Mouse (Mus musculus) stomach, embryonic 16.5 days (tissue): ENCODE measurements at regions not wholly inside any gene's neighbourhood (a gene's known extent, or its start where the extent isn't known, plus 50 kb on each side); places are given as distances from the start of the nearest gene placed in this dataset.

Experiments
- ATAC-seq: fragments of 200-750 bp; cut with Nextera tagmentation; 2 replicates; pipeline ENCODE4 v1.8.0; 2017; ENCODE audit warnings: moderate number of reproducible peaks, moderate TSS enrichment; ENCODE audit not compliant: insufficient read depth, low FRiP score
- H3K27ac ChIP-seq: fragments of 300-500 bp; sonication (generic); 2 replicates; pipeline ENCODE4 v1.5.1; 2014; ENCODE audit warnings: low read length
- H3K27me3 ChIP-seq: fragments of 300-500 bp; sonication (generic); 2 replicates; pipeline ENCODE4 v1.6.1; 2014; ENCODE audit warnings: low read length, control low read depth, mixed read lengths; ENCODE audit not compliant: control insufficient read depth, insufficient read depth
- H3K36me3 ChIP-seq: fragments of 300-500 bp; sonication (generic); 2 replicates; pipeline ENCODE4 v1.6.1; 2014; ENCODE audit warnings: low read length; ENCODE audit not compliant: control insufficient read depth, insufficient read depth
- H3K4me1 ChIP-seq: fragments of 300-500 bp; sonication (generic); 2 replicates; pipeline ENCODE4 v1.6.1; 2014; ENCODE audit warnings: low read length, control low read depth, mixed read lengths; ENCODE audit not compliant: control insufficient read depth, insufficient read depth
- H3K4me2 ChIP-seq: fragments of 300-500 bp; sonication (generic); 2 replicates; pipeline ENCODE4 v1.6.1; 2014; ENCODE audit warnings: low read depth, low read length, mixed read lengths
- H3K4me3 ChIP-seq: fragments of 300-500 bp; sonication (generic); replicated peaks from 2 replicates; pipeline ENCODE4 v1.5.1; 2014; ENCODE audit warnings: mild to moderate bottlenecking, low read length
- H3K9ac ChIP-seq: fragments of 300-500 bp; sonication (generic); 2 replicates; pipeline ENCODE4 v1.6.1; 2014; ENCODE audit warnings: low read length
- H3K9me3 ChIP-seq: fragments of 300-500 bp; sonication (generic); replicated peaks from 2 replicates; pipeline ENCODE4 v1.6.1; 2016; ENCODE audit warnings: low read length, control low read depth; ENCODE audit not compliant: control insufficient read depth
- WGBS: fragments of 180-500 bp; shearing (Covaris S2); extraction: QIAGEN DNeasy Blood & Tissue Kit; methylation state at CpG from one replicate; pipeline ENCODE4 v1.1.7; 2014; 5-methylcytosine and 5-hydroxymethylcytosine counted together

DNA sequence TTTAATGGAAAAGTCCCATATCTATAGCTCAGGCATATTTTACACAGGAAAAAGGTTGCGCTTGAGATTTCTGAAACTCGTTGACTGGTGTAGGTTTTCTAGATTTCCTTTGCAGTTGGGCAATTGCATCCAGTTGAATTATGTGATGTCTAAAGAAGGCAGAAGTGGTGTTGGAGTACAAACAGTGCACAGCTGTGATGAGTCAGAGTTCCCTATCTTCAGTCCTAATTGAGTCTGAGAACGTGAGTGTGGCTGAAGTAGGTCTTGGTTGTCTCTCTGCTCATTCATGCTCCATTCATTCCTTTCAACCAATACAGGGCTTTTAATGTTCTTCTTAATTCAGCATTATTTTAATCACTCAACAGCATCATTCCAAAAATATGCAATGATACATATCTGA lies 142.9 kb upstream of the Dpyd start:
- no peak overlapping the region for H3K9ac ChIP-seq
- H3K4me1 ChIP-seq, result no peaks in the 10 kb centered on the region
- no peak overlapping the region for H3K27ac ChIP-seq
- H3K4me2 ChIP-seq, result no peak overlapping the region
- no peaks in the 10 kb centered on the region for H3K9me3 ChIP-seq
- no peaks in the 10 kb centered on the region for H3K36me3 ChIP-seq
- no peak for ATAC-seq
- WGBS, result 71% methylated on average over 3 of the region's 3 CpGs
- H3K4me3 ChIP-seq, result no peak overlapping the region
- H3K27me3 ChIP-seq, result no peaks in the 10 kb centered on the region

DNA sequence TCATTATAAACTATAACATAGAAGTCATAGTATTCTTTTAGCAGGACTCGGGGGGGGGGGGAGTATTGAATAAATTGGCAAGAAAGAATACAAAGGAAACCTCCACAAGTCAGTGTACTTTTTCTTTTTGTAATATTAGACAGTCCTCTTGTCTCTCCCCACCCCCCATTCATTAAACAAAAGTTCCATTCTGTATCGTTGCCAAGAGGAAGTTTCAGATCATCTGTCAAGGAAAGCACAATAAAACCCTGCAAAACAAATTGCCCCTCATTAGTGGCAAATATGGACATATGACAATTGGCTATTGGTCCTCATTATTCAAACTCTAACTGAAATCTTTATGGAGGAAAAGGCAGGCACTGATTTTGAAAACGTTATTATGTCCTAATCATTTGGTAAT lies 140.2 kb upstream of the Dpyd start:
- Histone ChIP-seq H3K4me2 (no peak overlapping the region), H3K36me3 (no peaks in the 10 kb centered on the region), H3K27me3 (no peaks in the 10 kb centered on the region), H3K27ac (no peak overlapping the region), H3K9me3 (no peaks in the 10 kb centered on the region), H3K9ac (no peak overlapping the region), H3K4me1 (no peaks in the 10 kb centered on the region), H3K4me3 (no peak overlapping the region)
- 32% methylated on average over 3 of the region's 3 CpGs for WGBS
- ATAC-seq, result no peak

DNA sequence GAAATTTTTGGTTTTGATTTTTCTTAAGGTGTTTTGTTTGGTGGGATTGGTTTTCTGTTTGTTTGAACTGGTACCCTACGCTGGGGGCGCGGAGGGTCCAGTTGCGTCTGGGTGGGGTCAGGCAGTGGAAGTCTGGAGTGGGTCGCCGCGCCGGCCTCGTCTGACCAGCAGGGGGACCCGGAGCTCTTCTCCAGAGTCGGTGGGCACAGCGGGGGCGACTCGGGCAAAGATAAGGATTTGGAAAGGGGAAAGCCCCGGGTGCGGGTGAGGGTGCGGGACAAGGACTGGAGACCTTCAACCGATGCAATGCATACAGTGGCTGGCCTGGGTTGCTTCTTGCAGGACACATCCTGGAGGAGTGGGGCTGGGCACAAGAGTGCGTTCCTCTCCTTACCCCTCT lies 136.2 kb upstream of the Dpyd start:
- 3% methylated on average over 19 of the region's 19 CpGs for WGBS

DNA sequence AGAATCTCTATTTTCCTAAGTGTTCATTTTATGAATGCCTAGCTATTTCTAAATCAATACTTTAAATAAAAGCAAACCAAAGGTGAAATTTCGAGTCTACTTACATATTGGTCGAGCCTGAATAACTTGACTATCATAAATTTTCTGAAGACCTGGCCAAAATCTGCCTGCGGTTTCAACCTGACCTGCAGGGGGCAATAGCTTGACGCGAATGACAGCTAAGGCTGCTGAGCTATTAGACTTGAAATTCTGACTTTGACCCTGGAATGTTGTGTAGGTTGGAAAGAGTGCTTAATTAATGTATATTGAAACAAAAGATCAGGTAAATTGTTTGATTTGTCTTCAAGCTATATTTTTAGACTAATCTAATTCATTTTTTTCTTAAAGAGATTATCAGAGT lies 133.4 kb upstream of the Dpyd start:
- Histone ChIP-seq H3K36me3 (no peaks in the 10 kb centered on the region), H3K27me3 (peaks cover 23% of the 10 kb centered on the region), H3K27ac (no peak overlapping the region), H3K4me3 (no peak overlapping the region), H3K4me2 (no peak overlapping the region), H3K4me1 (peaks cover 9% of the 10 kb centered on the region), H3K9me3 (no peaks in the 10 kb centered on the region), H3K9ac (no peak overlapping the region)
- ATAC-seq, result no peak
- 3% methylated on average over 5 of the region's 5 CpGs for WGBS

More for the DNA sequence above, 136.2 kb upstream of the Dpyd start:
- no peaks in the 10 kb centered on the region for H3K36me3 ChIP-seq
- H3K27ac ChIP-seq, result no peak overlapping the region
- H3K4me1 ChIP-seq, result peaks cover 7% of the 10 kb centered on the region
- peaks cover 11% of the 10 kb centered on the region; the same call in 1 of the 2 replicates for H3K27me3 ChIP-seq
- ATAC-seq, result 0 out of 2 replicates have a peak, but pooled peaks have one; percentile 33
- no peak overlapping the region for H3K9ac ChIP-seq
- H3K4me2 ChIP-seq, result peak overlapping the region; percentile 48
- no peaks in the 10 kb centered on the region for H3K9me3 ChIP-seq
- H3K4me3 ChIP-seq, result peak overlapping the region; percentile 24

DNA sequence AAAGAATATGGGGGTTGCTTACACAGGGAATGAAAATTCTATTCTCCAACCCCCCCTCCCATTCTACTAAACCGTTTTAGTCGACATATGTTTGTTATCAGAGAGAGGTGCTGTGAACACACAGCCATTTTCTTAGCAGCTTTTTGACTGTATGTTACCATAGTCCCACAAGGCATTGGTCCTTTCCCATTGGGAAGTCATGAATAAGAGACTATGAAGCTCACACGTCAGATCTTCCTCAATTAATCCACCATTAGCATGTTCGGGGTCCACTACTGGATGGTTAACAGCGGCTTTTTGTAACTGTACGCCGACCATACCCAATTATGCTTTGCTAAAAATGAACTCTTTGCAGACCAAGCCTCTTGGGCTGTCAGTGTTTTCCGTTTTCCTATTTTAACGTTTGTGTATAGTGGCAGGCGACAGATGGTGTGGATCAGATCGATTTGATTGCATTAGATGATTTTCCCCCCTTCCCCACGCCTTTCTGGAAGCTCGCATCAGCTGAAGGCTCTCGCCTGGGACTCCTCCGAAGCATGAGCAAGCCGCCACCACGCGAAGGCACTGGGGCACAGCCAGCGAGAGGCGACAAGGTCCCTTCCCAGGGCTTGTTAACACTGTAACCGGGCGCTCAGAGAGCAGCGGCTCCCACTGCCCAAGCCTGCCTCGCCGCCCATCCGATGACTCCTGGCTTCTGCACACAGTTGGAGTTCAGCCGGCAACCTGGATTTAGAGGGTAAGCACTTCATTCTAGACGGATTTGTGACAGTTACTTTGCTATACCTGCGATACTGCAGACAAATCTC lies 131.9 kb upstream of the Dpyd start:
- Histone ChIP-seq H3K27ac (no peak overlapping the region), H3K4me3 (peak overlapping the region; percentile 41), H3K4me1 (peaks cover 17% of the 10 kb centered on the region), H3K36me3 (no peaks in the 10 kb centered on the region), H3K4me2 (peak overlapping the region; percentile 58), H3K27me3 (peaks cover 34% of the 10 kb centered on the region), H3K9ac (peak overlapping the region; percentile 26; the same call in 1 of the 2 replicates), H3K9me3 (no peaks in the 10 kb centered on the region)
- WGBS, result 10% methylated on average over 29 of the region's 29 CpGs
- no peak for ATAC-seq

DNA sequence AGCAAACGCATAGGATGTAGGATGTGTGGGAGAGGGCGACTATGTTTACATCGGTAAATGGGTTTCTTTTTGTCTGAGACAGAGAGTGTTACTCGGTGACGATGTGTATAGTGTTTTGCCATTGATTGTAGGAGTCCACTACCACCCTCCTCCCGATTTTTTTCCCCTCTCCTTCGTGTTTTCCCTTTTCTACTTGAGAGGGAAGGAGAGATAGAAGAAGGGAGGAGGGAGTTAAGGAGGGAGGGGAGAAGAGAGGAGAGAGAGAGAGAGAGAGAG lies 131.4 kb upstream of the Dpyd start:
- no peak overlapping the region for H3K27ac ChIP-seq
- no peaks in the 10 kb centered on the region for H3K9me3 ChIP-seq
- H3K9ac ChIP-seq, result no peak overlapping the region
- H3K27me3 ChIP-seq, result peaks cover 35% of the 10 kb centered on the region
- H3K4me3 ChIP-seq, result peak overlapping the region; percentile 41
- ATAC-seq, result no peak
- H3K4me1 ChIP-seq, result peaks cover 17% of the 10 kb centered on the region
- H3K36me3 ChIP-seq, result no peaks in the 10 kb centered on the region
- peak overlapping the region; percentile 58 for H3K4me2 ChIP-seq
- 2% methylated on average over 7 of the region's 7 CpGs for WGBS

DNA sequence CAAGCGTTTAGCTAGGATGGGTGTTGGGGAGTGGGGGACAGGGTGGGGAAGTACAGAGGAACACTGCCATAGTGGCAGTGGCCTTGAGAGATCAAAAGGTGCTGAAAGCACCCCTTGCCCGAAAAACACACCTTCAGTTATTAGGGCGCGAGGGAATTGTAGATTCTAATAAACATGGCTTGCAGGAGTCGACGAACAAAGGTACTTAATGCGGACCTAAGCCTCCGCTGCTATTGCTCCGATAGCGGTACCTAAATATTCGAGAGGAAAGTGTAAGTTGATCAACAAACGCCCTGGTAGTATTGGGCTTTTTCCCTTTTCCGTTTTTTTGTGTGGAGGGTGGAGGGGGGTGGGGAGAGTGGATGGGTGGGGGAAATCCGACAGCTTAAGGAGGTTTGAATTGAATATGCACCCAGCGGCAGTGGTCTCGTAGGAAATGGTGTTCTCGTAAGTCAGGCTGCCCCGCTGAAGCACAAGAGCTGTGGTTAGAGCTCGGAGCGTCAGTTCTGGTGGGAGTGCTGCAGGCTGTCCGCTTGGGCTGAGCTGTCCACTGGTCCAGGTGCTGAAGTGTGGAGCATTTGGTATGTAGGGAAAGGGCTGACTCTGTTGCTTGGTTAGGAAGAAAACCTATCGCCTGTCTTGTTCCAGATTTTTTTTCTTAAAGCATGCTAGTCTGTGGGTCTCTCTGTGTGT lies 130.8 kb upstream of the Dpyd start:
- Histone ChIP-seq H3K27me3 (peaks cover 35% of the 10 kb centered on the region), H3K4me1 (peaks cover 17% of the 10 kb centered on the region), H3K9me3 (no peaks in the 10 kb centered on the region), H3K27ac (no peak overlapping the region), H3K4me2 (peak overlapping the region; percentile 58), H3K9ac (no peak overlapping the region), H3K4me3 (peak overlapping the region; percentile 41), H3K36me3 (no peaks in the 10 kb centered on the region)
- WGBS, result 2% methylated on average over 22 of the region's 22 CpGs
- peak; percentile 80; the same call in 1 of the 2 replicates for ATAC-seq

DNA sequence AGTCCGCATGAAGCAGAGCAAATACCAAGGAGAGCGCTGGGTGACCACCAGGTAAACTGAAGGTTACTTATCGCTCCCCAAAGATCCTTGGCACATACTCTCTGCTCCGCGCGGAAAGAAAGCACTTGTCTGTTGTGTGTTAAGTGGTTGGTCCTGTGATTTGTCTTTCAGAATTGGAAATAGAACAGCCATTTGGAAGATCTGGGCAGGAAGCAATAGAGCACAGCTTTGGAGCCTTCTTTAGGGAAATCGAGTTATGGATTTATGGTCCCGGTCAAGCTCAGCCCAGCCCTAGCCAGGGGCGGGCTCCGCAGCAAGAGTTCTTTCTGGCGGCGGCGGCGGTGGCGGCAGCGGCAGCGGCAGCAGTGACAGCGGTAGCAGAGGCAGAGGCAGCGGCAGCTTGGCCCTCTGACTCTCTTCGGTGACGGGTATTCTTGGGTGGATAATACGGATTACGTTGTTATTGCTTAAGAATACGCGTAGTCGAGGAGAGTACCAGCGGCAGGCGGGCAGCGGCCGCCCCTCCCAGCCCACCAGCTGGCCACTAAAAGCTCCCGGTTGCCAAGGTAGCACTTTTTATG lies 128.4 kb upstream of the Dpyd start:
- Histone ChIP-seq H3K4me2 (peak overlapping the region; percentile 77), H3K27me3 (peaks cover 35% of the 10 kb centered on the region), H3K9me3 (no peaks in the 10 kb centered on the region), H3K4me1 (peaks cover 17% of the 10 kb centered on the region), H3K4me3 (peak overlapping the region; percentile 50), H3K9ac (no peak overlapping the region), H3K27ac (no peak overlapping the region), H3K36me3 (no peaks in the 10 kb centered on the region)
- WGBS, result 2% methylated on average over 31 of the region's 31 CpGs
- no peak for ATAC-seq

DNA sequence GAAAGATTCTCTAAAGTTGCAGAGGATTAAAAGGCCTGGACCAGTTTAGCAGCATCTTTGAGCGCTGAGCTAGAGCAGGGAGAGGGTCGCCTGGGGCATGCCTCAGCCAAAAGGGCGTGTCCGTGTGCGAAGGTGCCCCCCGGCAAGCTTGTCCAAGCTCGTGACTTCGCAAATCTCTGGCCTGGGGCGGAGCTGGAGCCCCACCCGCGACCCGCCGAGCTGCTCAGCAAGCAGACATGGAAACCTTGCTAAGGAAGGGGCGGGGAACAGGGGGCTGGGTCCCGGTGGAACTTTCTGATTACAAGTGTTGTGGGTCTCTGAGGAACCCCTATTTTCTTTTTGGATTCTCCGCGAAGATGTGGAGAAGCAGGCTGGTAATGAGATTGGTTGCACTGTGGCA lies 127.6 kb upstream of the Dpyd start:
- Histone ChIP-seq H3K9ac (no peak overlapping the region), H3K4me1 (peaks cover 17% of the 10 kb centered on the region), H3K4me3 (peak overlapping the region; percentile 50), H3K4me2 (peak overlapping the region; percentile 77), H3K9me3 (no peaks in the 10 kb centered on the region), H3K36me3 (no peaks in the 10 kb centered on the region), H3K27ac (no peak overlapping the region), H3K27me3 (peaks cover 35% of the 10 kb centered on the region)
- WGBS, result 1% methylated on average over 17 of the region's 17 CpGs
- no peak for ATAC-seq
